Mouse (Mus musculus): ENCODE results near the gene Ubald1. TPM values are rescaled to one million over a fixed set of nuclear protein-coding genes. Genes with fewer than 3 reads are reported as not detected.

The Ubald1 gene
- polyA plus RNA-seq, 1 experiment from 2014 or later = 36.2 TPM

DNA sequence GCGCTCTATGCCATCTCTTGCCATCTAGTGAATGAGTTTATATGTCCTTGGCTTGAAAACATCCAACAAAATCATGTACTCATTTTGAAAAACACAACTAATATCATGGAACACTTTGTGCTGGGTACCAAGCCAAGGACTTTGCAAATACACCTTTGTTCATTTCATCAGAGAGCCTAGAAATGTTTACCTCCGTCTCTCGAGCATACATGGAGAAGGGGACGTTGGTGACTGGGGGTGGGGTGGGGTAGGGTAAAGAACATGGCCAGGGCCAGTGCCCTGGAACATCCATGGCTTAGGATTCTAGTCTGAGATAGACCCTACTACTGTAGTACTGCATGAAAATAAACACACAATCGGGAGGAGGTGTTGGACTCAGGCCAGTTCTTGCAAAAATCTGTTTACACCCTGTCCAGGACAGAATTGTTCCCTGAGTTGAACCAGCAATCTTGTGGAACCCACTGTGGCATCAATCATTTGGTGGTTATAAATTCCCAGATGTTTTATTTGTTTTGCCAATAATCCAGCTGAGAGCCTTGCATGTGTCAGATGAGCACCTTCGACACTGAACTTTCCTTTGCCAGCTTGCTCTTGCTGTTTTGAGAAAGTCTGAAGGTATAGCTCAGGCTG lies 50.7 kb downstream of the Ubald1 start:
- H3K4me1 ChIP-seq (ENCODE audit: insufficient read depth, low read length) = no peaks in the 10 kb centered on the region
- WGBS = 79% methylated on average over 6 of the region's 6 CpGs
- H3K9me3 ChIP-seq (ENCODE audit: low read length) = no peaks in the 10 kb centered on the region
- no peaks in the 10 kb centered on the region for H3K27me3 ChIP-seq (ENCODE audit: insufficient read depth, low read length)
- no peak overlapping the region for H3K27ac ChIP-seq (ENCODE audit: low read length)
- H3K36me3 ChIP-seq (ENCODE audit: insufficient read depth, low read length) = no peaks in the 10 kb centered on the region
- H3K4me3 ChIP-seq (ENCODE audit: low read length) = no peak overlapping the region
- no peak overlapping the region for H3K9ac ChIP-seq (replicated peaks; ENCODE audit: low read length)
- no peak for ATAC-seq (ENCODE audit: low FRiP score, low TSS enrichment)
- H3K4me2 ChIP-seq (replicated peaks; ENCODE audit: low read depth, low read length) = no peak overlapping the region

DNA sequence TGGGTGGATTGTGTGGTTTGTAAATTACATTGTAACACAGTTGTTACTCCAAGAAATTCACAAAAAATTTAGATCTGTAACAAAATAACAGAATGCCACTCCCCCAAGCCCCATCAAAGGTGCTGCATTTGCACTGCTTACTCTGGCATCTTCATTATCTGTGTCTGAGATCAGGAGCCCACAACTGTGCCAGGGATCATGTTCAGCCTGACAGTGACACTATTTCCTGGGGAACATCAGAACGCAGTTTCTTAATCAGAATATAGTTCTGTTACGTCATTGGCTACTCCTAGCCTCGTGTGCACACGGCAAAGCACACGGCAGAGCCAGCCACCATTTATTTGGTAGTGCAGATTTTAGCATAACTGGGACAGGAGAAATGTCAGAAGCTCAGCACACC lies 52.5 kb downstream of the Ubald1 start:
- no peak overlapping the region for H3K27ac ChIP-seq (ENCODE audit: low read length)
- no peaks in the 10 kb centered on the region for H3K9me3 ChIP-seq (ENCODE audit: low read length)
- H3K36me3 ChIP-seq (ENCODE audit: insufficient read depth, low read length) = no peaks in the 10 kb centered on the region
- no peak overlapping the region for H3K9ac ChIP-seq (replicated peaks; ENCODE audit: low read length)
- H3K4me1 ChIP-seq (ENCODE audit: insufficient read depth, low read length) = no peaks in the 10 kb centered on the region
- ATAC-seq (ENCODE audit: low FRiP score, low TSS enrichment) = no peak
- H3K4me3 ChIP-seq (ENCODE audit: low read length) = no peak overlapping the region
- H3K27me3 ChIP-seq (ENCODE audit: insufficient read depth, low read length) = no peaks in the 10 kb centered on the region
- WGBS = 92% methylated on average over 5 of the region's 5 CpGs
- H3K4me2 ChIP-seq (replicated peaks; ENCODE audit: low read depth, low read length) = no peak overlapping the region

Other genes with a start within 250 kb of the Ubald1 start
- gene Vasn, start 240.4 kb downstream of the Ubald1 start, polyA plus RNA-seq (2015; fragmentation: Nextera tagmentation; extraction: Ambion mirVana) = 26.8 TPM in 2 replicates
- gene Dnaja3, start 240.3 kb downstream of the Ubald1 start, polyA plus RNA-seq (2015; fragmentation: Nextera tagmentation; extraction: Ambion mirVana) = 89.6 and 95.3 TPM in 2 replicates
- 21.4 and 24.0 TPM in 2 replicates for gene Coro7, start 200.5 kb downstream of the Ubald1 start, polyA plus RNA-seq (2015; fragmentation: Nextera tagmentation; extraction: Ambion mirVana)
- gene Nmral1, start 161.0 kb downstream of the Ubald1 start, polyA plus RNA-seq (2015; fragmentation: Nextera tagmentation; extraction: Ambion mirVana) = 96.7 and 100 TPM in 2 replicates
- 117 and 120 TPM in 2 replicates for gene Hmox2, start 154.0 kb downstream of the Ubald1 start, polyA plus RNA-seq (2015; fragmentation: Nextera tagmentation; extraction: Ambion mirVana)
- 113 and 123 TPM in 2 replicates for gene Cdip1, start 90.0 kb downstream of the Ubald1 start, polyA plus RNA-seq (2015; fragmentation: Nextera tagmentation; extraction: Ambion mirVana)
- gene 4930562C15Rik, start 44.9 kb downstream of the Ubald1 start, polyA plus RNA-seq (2015; fragmentation: Nextera tagmentation; extraction: Ambion mirVana) = 0.30 and 0.85 TPM in 2 replicates
- 113 and 117 TPM in 2 replicates for gene Mgrn1, start 5.9 kb upstream of the Ubald1 start, polyA plus RNA-seq (2015; fragmentation: Nextera tagmentation; extraction: Ambion mirVana)
- 171 and 187 TPM in 2 replicates for gene Nudt16l1, start 58.4 kb upstream of the Ubald1 start, polyA plus RNA-seq (2015; fragmentation: Nextera tagmentation; extraction: Ambion mirVana)
- 76.8 and 81.3 TPM in 2 replicates for gene Anks3, start 83.9 kb upstream of the Ubald1 start, polyA plus RNA-seq (2015; fragmentation: Nextera tagmentation; extraction: Ambion mirVana)
- 0.06 TPM in 1 of 2 replicates, not detected in the other for gene Sept12, start 117.5 kb upstream of the Ubald1 start, polyA plus RNA-seq (2015; fragmentation: Nextera tagmentation; extraction: Ambion mirVana)
- gene Smim22, start 127.0 kb upstream of the Ubald1 start, polyA plus RNA-seq (2015; fragmentation: Nextera tagmentation; extraction: Ambion mirVana) = 12.5 and 15.0 TPM in 2 replicates
- 117 and 123 TPM in 2 replicates for gene Rogdi, start 133.2 kb upstream of the Ubald1 start, polyA plus RNA-seq (2015; fragmentation: Nextera tagmentation; extraction: Ambion mirVana)
- 172 and 176 TPM in 2 replicates for gene Glyr1, start 169.5 kb upstream of the Ubald1 start, polyA plus RNA-seq (2015; fragmentation: Nextera tagmentation; extraction: Ambion mirVana)
- gene Ubn1, start 169.7 kb upstream of the Ubald1 start, polyA plus RNA-seq (2015; fragmentation: Nextera tagmentation; extraction: Ambion mirVana) = 17.4 and 20.2 TPM in 2 replicates